Mouse (Mus musculus) right cerebral cortex, adult 18-20 months (tissue): ENCODE results near the gene Atrnl1.

ENCODE experiments used
- DNase-seq: peaks from one replicate; pipeline ENCODE4 v3.0.0; 2022; ENCODE audit warnings: mixed read lengths

The Atrnl1 gene

DNA sequence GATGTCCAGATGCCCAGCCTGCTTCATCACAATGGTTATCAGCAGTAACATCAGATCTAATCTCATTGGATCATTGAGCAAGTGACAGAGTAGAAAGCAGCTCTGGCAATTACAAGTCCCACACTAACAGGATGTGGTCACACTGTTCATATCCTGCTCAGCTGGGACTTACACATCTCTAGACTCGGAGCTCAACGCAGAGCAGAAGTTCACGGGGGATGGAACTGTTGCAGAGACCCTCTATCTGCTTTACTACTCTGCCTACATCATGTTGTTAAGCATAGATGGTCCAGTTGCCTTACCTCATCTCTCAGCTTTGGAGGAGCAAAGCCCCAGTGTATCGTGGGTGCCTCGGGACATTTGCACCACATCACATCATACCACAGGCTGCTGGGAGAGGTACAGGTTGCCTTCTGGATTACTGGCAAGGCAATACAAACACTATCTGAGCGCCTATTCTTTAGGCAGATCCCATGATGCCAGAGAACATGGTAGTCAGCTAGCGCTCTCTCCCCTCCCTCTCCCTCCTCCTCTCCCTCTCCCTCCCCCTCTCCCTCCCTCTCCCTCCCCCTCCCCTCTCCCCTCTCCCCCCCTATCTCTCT, 533.1 kb downstream of the Atrnl1 start:
- no peak for DNase-seq

DNA sequence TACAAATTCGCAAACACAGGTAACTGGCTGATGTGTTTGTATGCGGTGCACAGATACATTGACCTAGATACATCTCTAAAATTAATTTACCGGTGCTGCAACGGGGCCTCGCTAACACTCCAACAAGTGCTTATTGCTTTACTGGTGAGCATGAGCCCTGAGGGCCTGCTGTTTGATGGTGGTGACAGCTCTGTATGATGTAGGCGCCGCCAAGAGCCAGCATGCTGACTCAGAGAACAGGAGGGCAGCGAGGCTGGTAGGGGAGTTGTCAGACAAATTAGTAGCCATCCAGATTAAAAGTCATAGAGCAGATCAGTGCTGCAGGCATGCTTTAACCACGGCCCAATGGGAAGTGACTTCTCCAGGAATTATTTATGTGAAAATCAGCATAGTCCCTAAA, 534.7 kb downstream of the Atrnl1 start:
- no peak for DNase-seq

DNA sequence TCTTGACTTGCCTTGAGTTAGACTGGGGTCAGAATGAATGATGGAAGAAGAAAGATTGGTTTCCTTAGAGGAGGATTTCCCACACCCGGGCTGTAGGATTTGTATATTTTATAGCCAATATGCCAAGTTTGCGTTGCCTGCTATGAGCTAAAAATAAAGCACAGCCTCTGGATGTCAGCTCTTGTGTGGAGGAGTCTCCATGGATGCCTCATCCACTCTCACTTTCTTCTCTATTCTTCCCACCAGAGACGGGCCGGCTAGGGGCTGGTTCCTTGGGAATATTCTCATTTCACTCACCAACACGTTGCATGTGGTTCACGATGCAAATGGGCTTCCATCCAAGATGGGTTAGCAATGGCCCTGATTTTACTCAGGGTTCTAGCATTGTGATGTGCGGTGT, 540.4 kb downstream of the Atrnl1 start:
- DNase-seq: peak; percentile 18

DNA sequence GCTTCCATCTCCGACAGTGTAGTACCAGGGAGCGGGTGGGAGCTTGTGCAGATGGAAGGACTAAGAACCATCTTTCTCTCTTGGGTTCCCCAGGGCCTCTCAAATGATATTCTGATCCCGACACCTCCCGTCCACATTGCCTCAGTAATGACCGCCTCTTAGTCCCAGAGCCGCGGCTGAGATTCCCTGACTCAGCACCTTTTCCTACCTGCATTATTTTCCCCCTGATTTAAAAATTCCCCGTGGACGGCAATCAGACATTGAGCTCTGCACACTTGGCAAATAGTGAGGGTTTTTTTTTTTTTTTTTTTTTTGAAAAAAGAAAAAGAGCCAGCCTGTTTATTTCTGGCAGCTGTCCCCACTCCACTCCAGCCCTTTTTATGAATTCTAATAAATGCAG, 550.7 kb downstream of the Atrnl1 start:
- DNase-seq: no peak

DNA sequence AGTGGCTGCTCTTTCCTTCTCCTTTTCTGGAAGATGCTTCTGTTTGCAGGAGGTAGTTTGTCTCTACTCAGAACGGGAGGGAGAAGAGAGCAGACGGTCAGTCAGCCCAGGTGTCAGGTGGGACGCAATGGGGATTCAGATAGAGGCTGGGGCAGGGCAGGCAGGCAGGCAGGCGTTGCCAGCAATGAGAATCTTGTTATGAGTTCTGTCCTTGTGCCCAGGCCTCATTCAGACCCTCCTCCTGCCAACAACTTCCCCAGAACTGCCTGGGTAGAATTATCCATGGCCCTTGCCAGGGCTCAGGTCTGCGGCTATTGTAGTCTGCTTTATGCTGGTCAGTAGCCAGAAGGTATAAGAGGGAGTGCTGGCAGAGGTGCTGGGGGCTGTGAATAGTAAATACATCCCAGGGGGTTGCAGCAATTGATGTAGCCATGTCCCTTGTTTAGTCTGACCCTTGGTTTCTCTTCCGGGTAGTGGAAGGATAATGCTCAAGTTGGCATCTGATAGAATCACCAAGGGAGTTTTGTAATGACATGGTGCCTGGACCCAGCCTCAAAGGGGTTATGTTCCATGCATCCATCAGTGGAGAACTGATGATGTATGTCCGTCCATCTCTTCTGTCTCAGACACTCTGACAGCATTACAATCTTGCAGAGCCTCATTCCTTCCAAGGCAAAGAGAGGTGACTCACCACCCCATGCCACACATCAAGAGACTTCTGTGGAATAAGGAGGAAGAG, 554.2 kb downstream of the Atrnl1 start:
- no peak for DNase-seq

DNA sequence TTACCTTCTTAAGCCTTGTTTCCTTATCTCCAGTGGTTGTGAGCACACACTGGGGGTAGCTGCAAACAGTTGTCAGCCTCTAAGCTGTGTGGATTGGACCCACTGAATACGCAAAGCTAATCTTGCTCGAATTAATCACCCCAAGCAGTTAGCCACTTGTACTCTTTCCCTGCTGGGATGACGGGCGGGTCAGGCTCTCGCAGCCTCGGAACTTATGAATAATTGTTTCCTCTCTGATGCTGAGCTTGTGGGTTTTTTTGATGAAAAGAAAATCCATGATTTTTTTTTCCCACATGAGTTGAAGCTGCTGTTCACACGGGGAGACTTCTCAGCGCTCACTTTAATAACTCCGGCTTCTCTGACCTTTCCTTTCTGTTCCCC, 554.8 kb downstream of the Atrnl1 start:
- no peak for DNase-seq

DNA sequence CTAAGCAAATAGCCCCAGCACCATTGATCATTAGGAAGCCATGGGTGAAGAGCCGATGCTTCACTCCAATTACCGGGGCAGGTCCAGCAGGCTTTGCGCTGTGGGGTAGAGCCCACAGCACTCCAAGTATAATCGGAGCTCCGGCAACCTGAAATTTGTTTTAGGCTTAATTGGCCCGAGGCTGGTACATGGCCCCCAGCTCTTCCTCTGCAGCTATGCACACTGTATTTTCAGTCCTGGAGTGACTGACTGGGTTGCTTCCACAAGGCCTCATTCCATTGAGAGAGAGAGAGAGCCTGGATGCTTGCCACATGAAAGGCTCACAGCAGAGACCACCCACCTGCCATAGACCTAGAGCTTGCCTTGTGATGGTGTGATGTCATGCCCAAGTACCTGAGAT, 555.3 kb downstream of the Atrnl1 start:
- DNase-seq: no peak

DNA sequence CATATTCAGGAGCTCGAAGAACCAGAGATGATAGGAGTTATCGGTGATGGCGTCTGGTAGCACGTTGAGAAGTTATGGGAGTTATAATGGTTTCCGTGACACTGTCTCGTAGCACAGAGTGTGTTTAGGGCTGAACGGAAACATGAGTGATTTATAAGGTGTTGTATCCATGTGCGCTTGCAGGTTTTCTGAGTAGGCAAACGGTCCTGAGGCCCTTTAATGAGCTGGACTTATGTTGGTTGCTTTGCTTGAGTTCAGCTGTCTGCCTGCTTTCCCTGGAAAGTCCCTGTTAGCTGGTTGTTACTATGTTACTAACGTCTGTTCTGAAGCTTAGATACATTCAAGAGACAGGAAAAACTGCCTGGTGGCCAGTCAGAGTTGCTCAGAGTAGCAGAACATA, 567.6 kb downstream of the Atrnl1 start:
- no peak for DNase-seq

DNA sequence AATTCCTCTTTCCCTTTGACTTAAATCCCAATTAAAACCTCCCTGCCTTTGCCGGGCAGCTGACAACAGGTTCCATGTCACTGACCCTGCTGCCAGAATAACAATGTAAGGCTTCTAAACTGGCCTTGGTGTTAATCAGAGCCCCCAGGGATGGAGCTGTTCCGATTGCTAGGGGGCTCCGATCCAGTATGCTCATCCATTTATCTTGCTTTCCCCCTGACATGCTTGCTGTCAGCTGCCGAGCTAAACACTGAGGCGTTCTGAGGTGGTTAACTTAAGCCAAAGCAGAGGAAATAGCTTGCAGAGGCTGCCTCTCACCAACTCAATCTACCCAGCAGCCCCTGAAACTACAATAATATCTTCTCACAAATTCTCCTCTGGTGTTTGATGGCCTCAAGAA, 569.9 kb downstream of the Atrnl1 start:
- no peak for DNase-seq
